Mouse (Mus musculus) lung, postnatal 14 days (tissue): Measurements from ENCODE around the gene Eif4a1.

Source experiments
- DNase-seq: peaks from one replicate; pipeline ENCODE4 v3.0.0; 2021

The Eif4a1 gene

DNA sequence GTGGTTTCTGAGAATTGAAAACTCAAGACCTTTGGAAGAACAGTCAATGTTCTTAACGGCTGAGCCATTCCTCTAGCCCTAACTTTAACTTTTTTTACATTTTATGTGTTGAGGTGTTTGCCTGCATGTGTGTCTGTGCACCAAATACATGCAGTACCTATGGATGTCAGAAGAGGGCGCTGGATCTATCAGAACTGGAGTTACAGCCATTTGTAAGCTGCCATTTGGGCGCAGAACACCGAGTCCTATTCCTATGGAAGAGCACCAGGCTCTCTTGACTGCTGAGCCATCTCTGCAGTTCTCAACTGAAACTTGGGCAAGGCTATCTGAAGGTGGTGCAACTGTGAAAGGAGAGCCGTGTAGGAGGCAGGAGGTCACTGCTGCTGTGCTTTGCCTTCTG, 26.4 kb upstream of the Eif4a1 start:
- no peak for DNase-seq

DNA sequence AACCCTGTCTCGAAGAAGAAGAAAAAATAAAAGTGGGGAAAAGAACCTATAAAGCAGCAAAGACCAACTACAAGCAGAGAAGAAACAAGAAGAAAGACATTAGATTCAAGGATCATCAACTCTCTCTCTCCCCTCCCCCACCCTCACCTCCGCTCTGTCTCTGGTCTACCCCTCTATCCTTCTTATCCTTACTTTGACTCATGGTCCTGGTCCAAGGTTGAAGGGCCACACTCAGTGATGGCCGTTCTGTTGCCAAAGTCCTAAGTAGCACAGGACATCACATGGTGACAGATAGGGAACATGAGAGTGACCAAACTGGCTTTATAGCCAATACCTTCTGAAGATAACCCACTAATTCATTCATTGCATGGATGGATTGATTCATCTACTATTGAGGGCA, 25.2 kb upstream of the Eif4a1 start:
- DNase-seq: no peak

DNA sequence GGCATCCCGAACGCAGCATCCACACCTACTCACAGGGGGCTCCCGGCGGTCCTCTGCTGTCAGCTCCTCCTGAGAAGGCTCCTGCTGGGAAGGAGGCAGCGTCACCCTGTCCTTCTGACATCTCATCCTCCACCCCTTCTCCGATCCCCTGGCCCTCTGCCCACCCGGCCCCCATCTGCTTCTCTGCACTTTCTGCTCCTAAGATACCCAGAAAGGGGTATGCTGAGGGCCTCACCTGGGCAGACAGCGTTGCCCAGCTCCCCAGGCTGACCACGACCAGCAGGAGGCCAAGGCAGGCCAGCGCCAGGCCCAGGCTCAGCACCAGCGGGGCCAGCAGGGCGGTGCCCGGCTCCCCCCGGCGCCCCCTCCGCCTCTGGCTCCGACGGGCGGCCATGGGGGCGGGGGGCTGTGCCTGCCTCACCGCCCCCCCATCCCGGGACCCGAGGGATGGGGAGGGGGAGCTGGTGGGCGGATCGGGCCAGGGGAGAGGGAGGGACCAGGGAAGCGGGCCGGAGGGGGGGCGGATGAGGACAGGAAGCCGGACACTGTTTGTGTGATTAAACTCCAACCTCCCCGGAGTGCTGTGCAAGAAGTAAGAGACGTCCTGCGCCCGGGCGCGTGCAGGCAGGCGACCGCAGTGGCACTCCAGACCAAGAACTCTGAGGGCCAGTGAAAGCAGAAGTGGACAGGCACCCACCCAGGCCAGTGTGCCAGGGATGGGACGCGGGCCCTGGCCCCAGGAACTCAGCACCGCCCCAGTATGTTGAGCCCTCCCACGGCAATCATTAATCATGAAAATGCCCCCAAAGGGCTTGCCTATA, 23.3 kb upstream of the Eif4a1 start, which contains the start of the genes Tnfsf12 and Tnfsfm13:
Gene Tnfsf12, minus strand, starts transcription at position 489 of the 821 bp plus-strand sequence.
Gene Tnfsfm13, minus strand, starts transcription at position 738 of the 821 bp plus-strand sequence.
- peak; percentile 83 for DNase-seq

DNA sequence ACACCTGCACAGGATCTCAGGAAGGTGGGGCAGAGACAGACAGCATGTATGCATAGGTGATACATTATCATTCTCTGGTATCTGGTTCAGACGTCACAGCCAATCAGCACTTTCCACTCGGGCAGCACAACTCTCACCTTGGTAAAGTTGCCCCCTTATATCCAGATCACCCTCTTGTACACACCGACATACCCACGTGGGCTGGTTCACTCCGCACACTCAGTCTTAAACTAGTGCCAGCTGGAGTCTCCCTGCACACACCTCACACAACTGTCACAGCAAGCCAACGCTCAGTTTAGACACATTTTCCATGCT, 22.8 kb upstream of the Eif4a1 start:
- no peak for DNase-seq

DNA sequence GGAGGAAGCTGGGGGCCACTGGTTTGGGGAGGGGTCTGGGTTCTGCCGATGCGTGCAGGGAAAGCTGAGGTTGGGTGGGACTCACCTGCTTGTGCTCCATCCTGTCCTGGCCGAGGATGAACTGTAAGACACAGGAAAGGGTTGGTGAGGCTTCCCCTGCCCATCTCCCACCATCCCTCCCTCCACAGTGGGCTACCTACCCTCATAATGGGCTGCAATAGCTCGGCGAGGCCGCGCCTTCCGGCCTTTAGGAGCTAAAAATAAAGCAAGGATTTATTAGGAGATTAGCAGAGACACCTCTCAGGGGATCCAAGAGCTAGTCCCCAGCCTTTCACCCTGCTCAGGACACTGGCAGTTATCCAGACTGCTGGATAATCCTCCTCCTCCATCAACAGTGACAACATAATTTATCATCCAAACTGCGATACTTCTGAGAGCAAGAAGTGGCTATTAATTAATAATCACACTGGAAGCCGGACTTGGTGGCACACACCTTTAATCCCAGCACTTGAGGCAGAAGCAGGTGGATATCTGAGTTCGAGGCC, 21.3 kb upstream of the Eif4a1 start:
- DNase-seq: no peak

DNA sequence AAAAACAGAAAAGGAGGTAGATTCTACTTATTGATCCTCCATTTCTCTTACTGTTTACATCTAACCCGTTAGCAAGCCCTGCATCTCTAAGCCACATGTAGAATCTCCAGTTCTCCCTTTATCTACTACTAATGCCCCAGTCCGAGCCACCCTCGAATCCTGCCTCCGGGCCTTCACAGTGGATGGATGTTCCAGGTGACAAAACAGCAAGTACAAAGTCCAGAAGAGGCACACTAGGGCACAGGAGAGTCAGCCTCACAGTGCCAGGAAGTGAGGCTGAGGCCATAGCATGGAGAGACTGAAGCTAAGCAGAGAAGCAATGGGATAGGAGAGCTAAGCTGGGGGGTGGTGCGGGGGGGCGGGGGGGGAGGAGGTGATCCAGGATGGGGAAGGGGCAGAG, 20.6 kb upstream of the Eif4a1 start:
- no peak for DNase-seq

DNA sequence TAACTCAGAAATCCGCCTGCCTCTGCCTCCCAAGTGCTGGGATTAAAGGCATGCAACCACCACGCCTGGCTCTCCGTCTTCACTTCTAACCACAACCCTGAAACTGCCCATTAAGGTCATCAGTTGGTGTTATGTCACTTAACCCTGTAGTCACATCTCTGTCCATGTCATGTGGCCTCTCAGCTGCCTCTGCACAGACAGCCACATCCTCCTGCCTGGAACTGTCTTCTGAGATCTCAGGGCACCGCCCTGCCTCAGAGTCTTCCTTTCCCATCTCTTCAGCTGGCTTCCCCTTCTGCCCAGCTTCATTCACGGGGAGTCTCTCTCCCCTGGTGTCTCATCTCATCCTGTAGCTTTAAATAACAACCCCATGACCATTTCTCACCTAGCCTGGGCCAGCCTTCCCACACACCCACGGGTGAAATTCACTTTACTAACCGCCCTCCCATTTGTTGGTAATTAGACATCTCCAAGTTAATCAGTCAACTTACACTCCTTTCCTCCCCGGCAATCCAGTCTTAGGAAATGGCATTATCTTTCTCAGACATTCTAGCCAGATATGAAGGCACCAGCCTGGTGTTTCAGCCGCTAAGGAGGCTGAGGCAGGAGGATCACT, 20.1 kb upstream of the Eif4a1 start:
- no peak for DNase-seq

DNA sequence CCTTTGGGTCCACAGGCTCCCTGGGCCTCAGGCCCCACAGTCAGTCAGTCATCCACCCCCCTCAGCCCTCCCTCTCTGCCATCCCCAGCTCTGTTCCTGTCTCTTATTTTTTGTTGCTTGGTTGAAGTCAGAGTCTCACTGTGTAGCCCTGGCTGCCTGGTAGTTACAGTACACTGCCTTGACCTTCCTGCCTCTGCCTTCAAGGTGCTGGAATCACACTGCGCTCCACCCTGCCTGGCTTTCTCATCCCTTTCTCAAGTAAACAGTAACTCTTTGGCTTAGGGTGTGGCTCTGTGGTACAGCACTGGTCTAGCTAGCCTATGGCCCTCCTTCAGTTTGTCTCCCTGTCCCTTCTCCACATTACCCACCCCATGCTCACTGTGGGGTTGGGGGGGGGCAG, 17.7 kb upstream of the Eif4a1 start:
- no peak for DNase-seq

DNA sequence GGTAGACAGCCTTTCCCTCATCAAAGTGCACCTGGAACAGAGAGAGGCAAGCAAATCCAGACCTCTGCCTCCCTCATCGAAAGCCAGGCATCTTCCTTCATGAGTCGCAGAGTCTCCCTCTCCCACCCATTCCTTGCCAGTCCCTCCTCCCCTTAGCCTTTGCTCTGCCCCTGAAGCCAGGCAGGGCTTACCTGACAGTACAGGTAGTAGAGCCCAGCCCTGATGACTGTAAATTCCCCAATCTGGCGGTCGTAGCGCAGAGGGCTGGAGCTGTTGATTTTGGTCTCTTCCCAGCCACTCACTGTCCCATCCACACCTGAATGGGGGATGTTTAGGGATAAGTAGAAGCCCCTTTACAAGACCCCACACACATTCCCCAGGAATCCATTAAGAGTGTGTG, 14.8 kb upstream of the Eif4a1 start:
- no peak for DNase-seq

DNA sequence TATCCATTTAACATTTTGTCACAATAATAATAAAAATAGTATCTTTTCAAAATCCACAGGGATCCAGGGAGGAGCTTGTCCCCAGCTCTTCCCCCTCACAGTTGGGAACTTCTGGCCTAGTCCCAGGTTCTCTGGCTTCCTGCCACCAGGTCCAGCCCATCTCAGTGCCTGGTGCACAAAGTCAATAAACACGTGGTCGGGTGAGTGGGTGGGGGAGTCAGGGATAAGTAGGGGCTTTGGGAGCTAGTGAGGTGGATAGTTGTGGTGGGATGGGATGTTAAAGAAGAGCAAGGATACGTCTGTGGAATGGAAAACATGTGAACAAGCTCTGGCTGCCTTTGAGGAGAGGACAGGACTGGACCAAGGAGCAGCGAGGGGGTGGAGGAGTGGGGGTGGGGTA, 14.2 kb upstream of the Eif4a1 start:
- peak; percentile 92 for DNase-seq

DNA sequence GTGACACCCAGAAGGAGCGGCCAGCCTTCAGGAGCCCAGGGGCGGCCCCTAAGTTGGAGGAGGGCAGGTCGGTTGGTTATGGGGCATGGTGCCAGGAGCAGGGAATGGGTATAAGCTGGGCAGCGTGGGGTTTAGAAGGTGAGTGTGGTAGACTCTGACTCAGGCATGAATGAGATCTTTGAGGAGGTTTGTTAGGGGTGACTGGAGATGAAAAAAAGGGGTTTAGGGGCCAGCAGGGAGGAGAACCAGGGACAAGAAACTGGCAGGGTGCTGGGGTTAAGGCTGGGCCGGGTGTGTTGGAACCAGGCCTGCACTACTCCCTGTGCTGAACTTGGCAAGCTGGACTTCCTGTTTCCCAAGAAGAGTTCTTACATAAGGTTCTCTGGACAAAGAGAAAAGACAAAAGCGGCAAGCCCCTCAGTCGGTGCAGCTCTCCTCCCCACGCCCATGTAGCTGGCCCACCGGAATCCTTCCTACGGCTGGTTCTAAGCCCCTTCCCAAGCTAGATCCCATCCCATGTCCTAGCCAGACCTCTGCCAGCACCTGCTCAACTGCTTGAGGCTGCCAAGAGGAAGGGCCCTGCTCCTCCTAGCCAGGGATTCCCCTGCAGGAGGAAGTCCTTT, 13.4 kb upstream of the Eif4a1 start, which contains the start of gene Tnfsf13:
Gene Tnfsf13, minus strand, starts transcription at position 259 of the 623 bp plus-strand sequence.
- DNase-seq: peak; percentile 86

DNA sequence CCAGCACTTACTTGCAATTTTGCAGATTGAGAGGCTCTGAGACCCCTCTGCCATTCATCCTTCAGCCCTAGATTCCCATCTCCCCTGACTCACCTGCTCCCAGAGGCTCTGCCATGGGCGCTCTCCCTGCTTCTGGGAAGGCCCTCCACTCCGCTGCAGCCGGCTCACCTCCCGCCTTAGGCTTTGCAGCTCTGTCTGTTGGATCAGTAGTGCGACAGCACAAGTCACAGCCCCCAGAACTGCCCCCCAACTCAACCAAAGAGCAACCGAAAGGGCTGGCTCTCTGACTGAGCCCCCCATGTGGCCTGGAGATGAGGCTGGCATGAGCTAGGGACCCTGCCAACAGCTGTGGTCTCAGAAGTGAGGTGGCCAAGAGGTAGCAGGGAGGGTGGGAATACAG, 12.7 kb upstream of the Eif4a1 start:
- no peak for DNase-seq

DNA sequence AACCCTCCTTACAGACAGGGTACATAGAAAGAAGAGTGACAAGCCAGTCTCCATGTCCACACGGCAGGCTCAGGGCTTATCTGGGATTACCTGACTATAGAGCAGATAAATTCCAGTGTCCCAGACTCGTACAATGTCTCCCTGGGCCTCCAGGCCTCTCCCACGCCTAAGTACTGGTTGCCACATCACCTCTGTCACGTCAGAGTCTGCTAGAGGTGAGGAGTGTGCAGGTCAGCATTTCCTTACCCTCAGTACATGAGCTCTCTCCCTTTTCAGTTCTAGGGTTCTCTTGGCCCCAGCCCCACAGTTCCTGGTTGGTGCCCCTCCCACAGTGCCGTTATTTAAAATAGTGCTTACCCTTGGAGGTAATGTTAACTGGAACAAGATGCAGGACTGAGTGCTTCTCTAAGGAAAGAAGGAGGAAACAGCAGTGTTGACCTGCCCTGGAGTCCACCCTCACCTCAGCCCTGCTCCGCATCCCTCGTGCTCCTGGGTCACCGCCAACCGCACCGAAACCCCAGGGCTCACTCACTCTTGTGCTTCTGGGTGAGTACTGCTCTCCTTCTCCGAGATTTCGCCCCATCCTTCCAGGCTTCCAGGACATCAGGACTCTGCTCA, 12.0 kb upstream of the Eif4a1 start:
- DNase-seq: peak; percentile 47

DNA sequence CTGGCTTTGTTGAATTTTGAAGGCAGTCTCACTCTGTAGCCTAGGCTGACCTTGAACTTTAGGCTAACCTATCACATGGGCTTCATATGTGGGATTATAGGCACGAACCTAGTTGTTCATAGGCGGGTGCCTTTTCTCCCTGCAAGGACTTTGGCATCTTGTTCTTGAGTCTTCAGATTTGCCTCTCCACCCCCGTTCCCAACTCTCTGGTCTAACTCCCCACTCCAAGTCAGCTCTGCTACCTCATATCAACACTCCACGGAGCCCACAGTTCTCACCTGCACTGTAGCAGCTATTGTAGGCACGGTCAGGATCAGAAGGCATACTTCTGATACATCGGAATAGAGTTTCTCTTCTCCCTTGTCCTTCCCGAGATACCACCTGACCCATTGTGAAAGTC, 11.4 kb upstream of the Eif4a1 start:
- no peak for DNase-seq

DNA sequence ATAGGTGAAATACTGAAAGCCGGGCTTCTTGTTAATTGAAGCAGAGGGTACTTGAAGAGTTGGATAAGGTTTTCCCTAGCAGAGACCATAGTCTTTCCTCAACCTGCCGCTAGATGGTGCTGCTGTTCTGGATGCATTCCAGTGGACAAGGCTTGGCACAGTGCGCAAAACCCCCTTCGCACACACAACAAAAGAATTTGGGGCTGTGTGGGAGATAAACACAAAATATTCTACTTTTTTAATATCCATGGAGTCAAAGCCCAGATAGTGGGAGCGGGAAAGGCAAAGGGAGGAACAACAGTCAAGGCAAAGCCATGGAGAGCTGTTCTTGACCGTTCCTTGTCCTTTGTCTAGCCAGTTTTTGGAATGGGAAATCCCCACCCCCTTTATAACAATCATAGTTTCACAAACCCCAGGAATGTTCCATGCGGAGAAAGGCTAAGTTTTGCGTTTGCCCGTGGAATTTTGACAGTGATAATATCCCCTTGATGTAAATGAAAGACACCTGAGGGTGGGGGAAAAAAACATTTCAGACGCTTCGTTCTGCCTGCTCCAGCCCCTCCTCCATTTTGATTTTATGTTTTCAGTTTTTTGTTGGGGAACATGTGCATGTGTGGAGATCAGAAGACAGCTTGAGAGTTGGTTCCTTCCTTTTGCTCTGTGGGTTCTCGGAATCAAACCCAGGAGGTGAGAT, 10.8 kb upstream of the Eif4a1 start:
- DNase-seq: peak; percentile 96

DNA sequence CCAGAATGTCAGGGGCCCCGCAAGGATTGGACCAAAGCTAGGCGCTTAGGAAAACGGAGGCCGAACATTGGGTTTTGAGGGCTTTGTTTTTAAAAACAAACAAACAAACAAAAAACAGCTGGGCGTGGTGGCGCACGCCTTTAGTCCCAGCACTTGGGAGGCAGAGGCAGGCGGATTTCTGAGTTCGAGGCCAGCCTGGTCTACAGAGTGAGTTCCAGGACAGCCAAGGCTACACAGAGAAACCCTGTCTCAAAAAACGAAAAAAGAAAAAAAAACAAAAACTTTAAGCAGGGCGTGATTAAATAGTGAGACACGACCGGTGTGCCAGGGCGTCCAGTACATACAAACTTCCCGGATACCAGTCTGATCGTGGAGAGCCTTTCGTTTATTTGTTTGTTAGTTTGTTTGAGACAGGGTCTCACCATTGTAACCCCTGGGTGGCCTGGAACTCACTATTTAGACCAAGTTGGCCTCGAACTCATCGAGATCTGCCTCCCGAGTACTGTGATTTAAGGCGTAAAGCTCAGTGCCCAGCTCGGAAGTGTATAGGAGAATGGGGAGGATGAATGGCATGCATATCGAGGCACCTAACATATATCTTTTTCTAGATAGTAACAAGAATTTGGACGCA, 10.1 kb upstream of the Eif4a1 start:
- no peak for DNase-seq

DNA sequence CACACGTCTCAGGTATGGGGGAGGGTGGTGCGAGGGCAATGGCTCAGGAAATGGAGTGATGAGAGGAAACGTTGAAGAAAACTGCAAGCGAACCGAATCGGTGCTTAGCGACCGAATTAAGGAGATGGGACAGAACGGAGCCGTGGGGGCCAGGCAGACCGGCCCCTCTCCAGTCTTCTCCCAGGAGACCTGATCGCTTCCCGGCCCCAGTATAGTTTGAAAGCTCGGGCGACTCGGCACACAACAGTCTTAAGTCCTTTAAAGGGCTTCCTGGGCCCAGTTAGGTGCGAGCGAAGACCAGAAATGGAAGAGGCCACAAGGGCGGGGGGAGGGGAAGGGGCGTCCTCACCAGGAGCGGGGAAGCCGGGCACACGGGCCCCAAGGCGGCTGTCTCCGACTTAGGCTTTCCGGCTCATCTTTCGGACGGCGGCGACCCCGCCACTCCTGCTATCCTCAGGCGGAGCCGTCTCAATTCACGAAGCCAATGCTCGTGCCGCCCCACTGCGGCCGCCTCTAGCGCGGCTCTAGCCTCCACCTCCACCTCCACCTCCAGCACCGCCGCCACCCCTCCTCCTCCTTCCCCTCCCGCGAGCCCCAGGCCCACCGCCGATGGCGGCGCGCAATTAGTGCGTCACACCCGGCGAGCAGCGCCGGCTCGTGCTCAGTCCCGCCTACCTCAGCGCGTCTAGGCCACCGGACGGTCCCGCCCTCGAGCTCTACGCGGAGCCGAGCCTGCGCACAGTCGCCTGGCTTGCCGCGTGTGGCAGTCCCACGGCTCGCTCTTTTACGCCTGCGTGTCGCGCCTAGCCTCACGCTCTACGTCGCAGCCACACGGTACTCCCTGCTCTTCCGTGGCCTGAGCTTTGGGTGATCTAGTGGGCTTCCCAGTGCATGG, 9.3 kb upstream of the Eif4a1 start, which contains the start of gene Senp3:
Gene Senp3, minus strand, starts transcription at position 771 of the 895 bp plus-strand sequence.
- DNase-seq: peak; percentile 97

DNA sequence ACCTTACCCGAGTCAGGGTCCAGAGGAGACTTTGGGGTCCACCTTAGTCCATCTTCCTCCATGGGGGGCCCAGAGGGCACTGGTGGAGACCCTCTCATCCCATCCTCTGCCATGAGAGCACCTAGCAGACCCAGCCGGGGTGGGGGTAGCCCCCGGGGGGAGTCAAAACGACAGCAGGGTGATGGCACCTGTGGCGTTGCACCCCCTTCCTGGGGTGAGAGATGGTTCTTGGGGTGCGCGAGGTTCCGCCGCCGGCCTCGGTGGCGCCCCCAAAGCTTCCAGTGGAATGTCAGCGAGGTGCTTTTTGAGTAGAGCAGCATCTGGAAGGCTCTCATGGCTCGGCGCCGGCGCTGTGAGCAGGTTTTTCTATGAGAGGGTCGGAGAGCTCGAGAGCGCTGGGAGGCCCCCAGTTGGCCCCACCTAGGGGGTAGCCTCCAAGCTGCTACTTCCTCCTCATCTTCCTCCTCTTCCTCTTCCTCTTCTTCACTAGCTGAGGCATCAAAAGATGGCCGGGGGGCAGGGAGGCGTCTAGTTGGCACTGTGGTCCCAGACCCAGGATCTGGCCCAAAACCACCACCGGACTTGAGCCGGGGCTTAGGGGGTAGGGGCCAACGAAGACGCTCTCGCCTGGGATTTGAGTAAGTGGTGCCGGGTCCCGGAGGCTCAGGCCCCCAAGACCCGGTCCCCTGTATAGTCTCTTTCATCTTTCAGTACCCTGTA, 8.1 kb upstream of the Eif4a1 start:
- DNase-seq: no peak

DNA sequence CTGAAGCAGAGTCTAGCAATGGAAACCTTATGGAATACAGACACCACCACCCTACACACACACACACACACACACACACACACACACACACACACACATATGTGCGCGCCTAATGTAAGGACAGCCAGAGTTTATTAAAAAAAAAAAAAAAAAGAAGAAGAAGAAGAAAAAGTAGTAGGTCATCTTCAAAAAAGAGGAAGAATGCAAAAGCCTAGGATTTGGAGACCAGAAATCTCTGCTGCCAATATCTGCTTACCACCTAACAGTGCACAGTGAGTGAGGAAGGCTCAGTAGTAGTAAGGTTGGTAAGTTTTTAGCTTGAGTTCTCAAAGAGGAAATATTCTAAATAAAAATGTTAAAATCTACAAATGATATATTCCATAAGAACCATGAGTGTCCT, 6.9 kb upstream of the Eif4a1 start:
- no peak for DNase-seq

DNA sequence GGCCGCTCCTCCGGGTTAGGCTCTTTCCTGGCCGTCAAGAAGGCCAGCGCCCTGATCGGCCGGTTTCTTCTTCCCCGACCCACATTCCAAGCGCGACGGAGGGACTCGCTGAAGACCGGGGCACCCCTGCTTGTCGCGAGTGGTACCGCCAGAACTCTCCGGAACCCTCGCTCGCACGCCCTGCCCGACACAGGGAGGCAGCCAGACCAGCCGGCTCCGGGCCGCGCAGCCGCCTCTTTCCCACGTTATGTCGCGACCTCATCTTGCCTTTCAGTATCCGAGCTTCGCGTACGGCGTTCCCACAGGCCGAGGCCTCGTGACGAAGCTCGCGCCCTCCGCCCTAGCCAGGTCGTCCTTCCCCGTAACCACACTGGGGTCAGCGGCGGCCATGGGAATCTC, 498 bp downstream of the Eif4a1 start:
- DNase-seq: no peak
